25 mouse cellular contexts compared by ENCODE assay signal in the genomic region with DNA sequence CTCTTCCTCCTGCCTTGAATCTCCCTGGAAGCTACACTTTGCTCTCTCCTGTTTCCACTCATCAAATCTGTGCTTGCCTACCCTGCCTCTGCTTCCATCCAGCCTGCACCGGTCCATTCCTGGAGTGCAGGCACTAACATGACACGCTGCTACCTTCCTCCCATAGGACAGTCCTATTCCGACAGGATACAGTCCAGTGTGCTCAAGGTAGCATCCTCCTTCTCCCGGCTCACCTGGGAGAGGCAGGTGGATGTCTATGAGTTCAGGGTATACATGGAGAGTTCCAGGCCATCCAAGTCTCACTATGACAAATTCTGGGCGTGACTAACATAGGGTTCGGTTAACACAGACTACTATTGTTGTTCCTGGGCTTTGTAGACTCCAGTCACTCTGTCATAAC. TPM values are rescaled to one million over a fixed set of nuclear protein-coding genes. Genes with fewer than 3 reads are reported as not detected.
DNase-seq lines count a peak whose midpoint lies in the region; ATAC-seq lines count a peak whose summit lies in the region.
"Had no signal": no experiment of that assay in that cellular context is flagged by ENCODE, and none has a peak within 500 bp of the region (broad histone marks: within the 10 kb centered on the region; RNA-seq: fewer than 3 reads in every experiment).

No protein-coding gene starts in this region.

- no peak overlapping the region for H3K4me3 ChIP-seq in embryonic facial prominence, embryonic 14.5 days (ENCODE audit: low read depth, low read length)
- no peak overlapping the region for H3K4me3 ChIP-seq in embryonic facial prominence, embryonic 10.5 days
- H3K4me3 ChIP-seq in kidney, embryonic 15.5 days (replicated peaks), result no peak overlapping the region
- H3K4me3 ChIP-seq in midbrain, embryonic 12.5 days, result no peak overlapping the region
- H3K4me3 ChIP-seq in midbrain, embryonic 13.5 days (replicated peaks), result no peak overlapping the region
- H3K4me3 ChIP-seq: embryonic facial prominence, embryonic 12.5 days; erythroblast, embryonic 14.5 days; gastrocnemius, adult 2 months; heart, embryonic 12.5 days; heart, embryonic 15.5 days; hindbrain, embryonic 12.5 days had no signal

- H3K9me3 ChIP-seq in embryonic facial prominence, embryonic 14.5 days (ENCODE audit: control insufficient read depth, low read length), result no peaks in the 10 kb centered on the region
- no peaks in the 10 kb centered on the region for H3K9me3 ChIP-seq in embryonic facial prominence, embryonic 10.5 days
- H3K9me3 ChIP-seq in kidney, embryonic 15.5 days (replicated peaks), result no peaks in the 10 kb centered on the region
- no peaks in the 10 kb centered on the region for H3K9me3 ChIP-seq in midbrain, embryonic 12.5 days
- no peaks in the 10 kb centered on the region for H3K9me3 ChIP-seq in midbrain, embryonic 13.5 days
- H3K9me3 ChIP-seq: embryonic facial prominence, embryonic 12.5 days; heart, embryonic 12.5 days; heart, embryonic 15.5 days; hindbrain, embryonic 12.5 days had no signal

- peaks cover 6% of the 10 kb centered on the region; the same call in 1 of the 2 replicates for H3K4me1 ChIP-seq in embryonic facial prominence, embryonic 14.5 days (ENCODE audit: control insufficient read depth, insufficient read depth, low read length)
- H3K4me1 ChIP-seq in embryonic facial prominence, embryonic 10.5 days, result peaks cover 13% of the 10 kb centered on the region
- H3K4me1 ChIP-seq in kidney, embryonic 15.5 days, result peaks cover 19% of the 10 kb centered on the region
- peaks cover 9% of the 10 kb centered on the region; the same call in 1 of the 2 replicates for H3K4me1 ChIP-seq in midbrain, embryonic 12.5 days
- H3K4me1 ChIP-seq in midbrain, embryonic 13.5 days (replicated peaks), result peaks cover 17% of the 10 kb centered on the region

- intact Hi-C loops in heart, postnatal 14 days (cut with DNase I), result no loop called here

- no peak overlapping the region for H3K4me2 ChIP-seq in embryonic facial prominence, embryonic 14.5 days (ENCODE audit: low read depth, low read length)
- no peak overlapping the region for H3K4me2 ChIP-seq in kidney, embryonic 15.5 days
- H3K4me2 ChIP-seq in midbrain, embryonic 12.5 days (replicated peaks), result no peak overlapping the region
- H3K4me2 ChIP-seq in midbrain, embryonic 13.5 days (replicated peaks), result no peak overlapping the region
- H3K4me2 ChIP-seq: embryonic facial prominence, embryonic 12.5 days; heart, embryonic 12.5 days; heart, embryonic 15.5 days; hindbrain, embryonic 12.5 days had no signal

- ATAC-seq in embryonic facial prominence, embryonic 14.5 days (ENCODE audit: low read depth), result 0 out of 2 replicates have a peak, but pooled peaks have one; percentile 34
- 0 out of 2 replicates have a peak, but pooled peaks have one; percentile 20 for ATAC-seq in kidney, embryonic 15.5 days (replicated peaks; ENCODE audit: low FRiP score)
- ATAC-seq in midbrain, embryonic 12.5 days (ENCODE audit: low FRiP score, low read depth), result 0 out of 2 replicates have a peak, but pooled peaks have one; percentile 39
- no peak for ATAC-seq in midbrain, embryonic 13.5 days
- ATAC-seq: forebrain, embryonic 16.5 days; intestine, postnatal 0 days had no signal

- no peaks in the 10 kb centered on the region for H3K36me3 ChIP-seq in embryonic facial prominence, embryonic 14.5 days (ENCODE audit: control insufficient read depth, insufficient read depth, low read length)
- no peaks in the 10 kb centered on the region for H3K36me3 ChIP-seq in embryonic facial prominence, embryonic 10.5 days (replicated peaks)
- H3K36me3 ChIP-seq in kidney, embryonic 15.5 days, result no peaks in the 10 kb centered on the region
- H3K36me3 ChIP-seq in midbrain, embryonic 12.5 days, result no peaks in the 10 kb centered on the region
- H3K36me3 ChIP-seq in midbrain, embryonic 13.5 days, result no peaks in the 10 kb centered on the region
- H3K36me3 ChIP-seq: embryonic facial prominence, embryonic 12.5 days; heart, embryonic 12.5 days; heart, embryonic 15.5 days; hindbrain, embryonic 12.5 days had no signal

- H3K27ac ChIP-seq in embryonic facial prominence, embryonic 14.5 days (replicated peaks; ENCODE audit: low read depth, low read length), result no peak overlapping the region
- no peak overlapping the region for H3K27ac ChIP-seq in embryonic facial prominence, embryonic 10.5 days (replicated peaks)
- H3K27ac ChIP-seq in kidney, embryonic 15.5 days, result no peak overlapping the region
- H3K27ac ChIP-seq in midbrain, embryonic 12.5 days (replicated peaks), result no peak overlapping the region
- no peak overlapping the region for H3K27ac ChIP-seq in midbrain, embryonic 13.5 days
- H3K27ac ChIP-seq: embryonic facial prominence, embryonic 12.5 days; gastrocnemius, adult 2 months; heart, embryonic 15.5 days; hindbrain, embryonic 12.5 days had no signal

- WGBS in embryonic facial prominence, embryonic 14.5 days, result 87% methylated on average over 6 of the region's 6 CpGs
- 94% methylated on average over 6 of the region's 6 CpGs for WGBS in embryonic facial prominence, embryonic 10.5 days
- 88% methylated on average over 6 of the region's 6 CpGs for WGBS in kidney, embryonic 15.5 days
- WGBS in midbrain, embryonic 12.5 days, result 93% methylated on average over 6 of the region's 6 CpGs
- WGBS in midbrain, embryonic 13.5 days, result 91% methylated on average over 6 of the region's 6 CpGs

- no peak for DNase-seq in embryonic facial prominence, embryonic 14.5 days (ENCODE audit: low spot score)
- DNase-seq in embryonic facial prominence, embryonic 10.5 days (ENCODE audit: low spot score), result no peak
- peak; percentile 59 for DNase-seq in heart, adult 11 months
- DNase-seq in heart, postnatal 14 days, result no peak
- no peak for DNase-seq in kidney, adult 18-20 months
- DNase-seq: adrenal gland, postnatal 10 days; adrenal gland, postnatal 36 days; cerebellum, adult 18-20 months; cerebellum, adult 9-10 months; cerebellum, postnatal 14 days; gastrocnemius, adult 2 months; gastrocnemius, postnatal 14 days; heart, adult 18-20 months; heart, postnatal 10 days; heart, postnatal 4 days had no signal

- no peak overlapping the region for H3K9ac ChIP-seq in embryonic facial prominence, embryonic 14.5 days (ENCODE audit: low read depth, low read length)
- no peak overlapping the region for H3K9ac ChIP-seq in kidney, embryonic 15.5 days
- H3K9ac ChIP-seq in midbrain, embryonic 12.5 days (replicated peaks), result no peak overlapping the region
- no peak overlapping the region for H3K9ac ChIP-seq in midbrain, embryonic 13.5 days (replicated peaks)
- H3K9ac ChIP-seq: embryonic facial prominence, embryonic 12.5 days; heart, embryonic 12.5 days; heart, embryonic 15.5 days; hindbrain, embryonic 12.5 days had no signal

- no peaks in the 10 kb centered on the region for H3K27me3 ChIP-seq in embryonic facial prominence, embryonic 14.5 days (replicated peaks; ENCODE audit: control insufficient read depth, insufficient read depth, low read length)
- H3K27me3 ChIP-seq in embryonic facial prominence, embryonic 10.5 days (replicated peaks; ENCODE audit: low read depth, poor library complexity, severe bottlenecking), result peaks cover 18% of the 10 kb centered on the region
- peaks cover 16% of the 10 kb centered on the region for H3K27me3 ChIP-seq in kidney, embryonic 15.5 days
- peaks cover 50% of the 10 kb centered on the region for H3K27me3 ChIP-seq in midbrain, embryonic 12.5 days
- H3K27me3 ChIP-seq in midbrain, embryonic 13.5 days, result peaks cover 39% of the 10 kb centered on the region
- H3K27me3 ChIP-seq: embryonic facial prominence, embryonic 12.5 days; heart, embryonic 12.5 days; hindbrain, embryonic 12.5 days had no signal

RNA-seq across cellular contexts. Expression of gene Rcn1, which starts 27.0 kb away (rescaled TPM):
- 253 and 267 TPM in 2 replicates for polyA plus RNA-seq in embryonic facial prominence, embryonic 14.5 days (2014; fragmentation: Nextera tagmentation; extraction: Ambion mirVana)
- 114 and 116 TPM in 2 replicates for polyA plus RNA-seq in embryonic facial prominence, embryonic 10.5 days (2016; fragmentation: Nextera tagmentation; extraction: Ambion mirVana)
- 10 to 100 TPM; 30.7 to 31.0 TPM for total RNA-seq in heart, postnatal 14 days (2021)
- polyA plus RNA-seq in kidney, embryonic 15.5 days (2015; fragmentation: Nextera tagmentation; extraction: Ambion mirVana), result 204 and 207 TPM in 2 replicates
- 89.9 and 95.7 TPM in 2 replicates for polyA plus RNA-seq in midbrain, embryonic 12.5 days (2016; fragmentation: Nextera tagmentation; extraction: Ambion mirVana)
- 49.4 and 54.8 TPM in 2 replicates for polyA plus RNA-seq in midbrain, embryonic 13.5 days (2015; fragmentation: Nextera tagmentation; extraction: Ambion mirVana)
